Mouse (Mus musculus): ENCODE measurements around the gene Mmp9. TPM values are rescaled to one million over a fixed set of nuclear protein-coding genes. Genes with fewer than 3 reads are reported as not detected.

Mmp9 gene
- total and polyA plus RNA-seq, 3 experiments: 1.4 to 2.1 (median 1.6) TPM

GRCm38 (mm10) chr2:164912749-164913427 is 27.7 kb upstream of the Mmp9 start:
- DNase-seq: no peak

DNA sequence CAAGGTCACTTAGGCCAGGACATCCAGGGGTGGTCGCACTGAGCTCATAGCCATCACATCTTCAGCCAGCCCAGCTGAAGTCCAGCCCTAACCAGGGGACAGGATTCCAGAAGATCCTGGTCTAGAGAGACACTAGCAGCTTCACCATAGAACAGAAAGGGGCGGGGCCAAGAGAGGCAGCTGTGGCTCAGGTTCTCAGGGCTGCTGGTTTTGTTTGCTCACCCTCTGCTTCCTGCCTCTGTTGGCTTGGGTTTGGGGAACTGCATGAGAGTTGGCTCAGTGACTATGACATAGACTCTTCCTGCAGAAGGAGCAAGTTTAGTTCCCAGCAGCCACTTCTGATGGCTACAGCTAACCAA is 27.2 kb upstream of the Mmp9 start:
- no peak for DNase-seq

DNA sequence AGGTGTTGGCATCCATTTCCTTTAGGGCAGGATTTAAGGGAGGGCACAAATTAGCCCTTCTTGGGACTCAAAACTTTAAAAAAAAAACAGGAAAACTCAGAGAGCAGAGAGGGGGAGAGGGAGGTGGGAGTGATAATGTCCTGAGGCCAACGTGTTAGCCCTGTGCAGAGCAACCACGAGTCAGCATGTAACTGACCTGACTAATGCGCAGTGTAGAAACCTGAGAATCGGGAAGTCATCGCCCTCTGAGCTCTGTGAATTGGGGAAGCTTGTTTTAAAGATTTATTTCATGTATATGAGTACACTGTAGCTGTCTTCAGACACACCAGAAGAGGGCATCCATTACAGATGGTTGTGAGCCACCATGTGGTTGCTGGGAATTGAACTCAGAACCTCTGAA is 23.8 kb upstream of the Mmp9 start:
- DNase-seq: no peak

DNA sequence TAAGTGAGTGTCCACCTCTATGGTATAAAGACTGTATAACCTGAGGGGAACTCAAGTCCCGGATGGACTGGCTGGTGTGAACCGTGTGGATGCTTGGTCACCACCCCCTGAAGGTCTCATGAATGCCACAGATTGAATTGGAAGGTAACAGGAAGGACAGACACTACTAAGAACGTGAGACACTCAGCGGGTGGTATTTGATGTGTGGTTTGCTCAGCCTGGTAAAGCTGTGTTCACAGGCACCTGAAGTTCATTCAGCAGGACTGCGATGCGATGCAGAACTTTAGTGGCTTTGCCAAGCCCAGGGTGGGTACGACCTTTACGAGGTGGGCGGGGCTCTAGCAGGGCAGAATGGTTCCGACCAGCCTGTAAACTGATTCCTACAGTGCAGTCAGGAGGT is 23.2 kb upstream of the Mmp9 start:
- no peak for DNase-seq

- no peak for DNase-seq
Measured at GRCm38 (mm10) chr2:164918325-164918724, 22.3 kb upstream of the Mmp9 start.

DNA sequence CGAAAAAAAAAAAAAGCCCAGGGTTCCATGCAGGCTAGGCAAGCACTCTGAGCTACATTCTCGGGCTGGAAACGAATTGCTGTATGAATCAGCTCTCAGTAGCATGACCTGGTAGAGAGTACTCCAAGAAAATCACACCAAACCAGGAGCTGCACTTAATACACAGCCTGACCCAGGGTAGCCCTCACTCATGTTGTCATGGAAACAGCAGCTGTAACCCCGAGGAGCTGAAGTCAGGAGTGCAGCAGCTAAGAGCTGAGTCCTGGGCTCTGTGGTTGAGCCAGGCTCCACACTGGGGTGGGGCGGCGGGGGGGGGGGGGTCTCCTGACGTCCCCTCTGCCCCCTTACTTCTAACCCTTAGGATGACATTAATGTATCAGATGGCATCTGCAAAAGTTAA is 18.6 kb upstream of the Mmp9 start:
- DNase-seq: no peak

GRCm38 (mm10) chr2:164923291-164923690 is 17.3 kb upstream of the Mmp9 start:
- peak; percentile 72 for DNase-seq

DNA sequence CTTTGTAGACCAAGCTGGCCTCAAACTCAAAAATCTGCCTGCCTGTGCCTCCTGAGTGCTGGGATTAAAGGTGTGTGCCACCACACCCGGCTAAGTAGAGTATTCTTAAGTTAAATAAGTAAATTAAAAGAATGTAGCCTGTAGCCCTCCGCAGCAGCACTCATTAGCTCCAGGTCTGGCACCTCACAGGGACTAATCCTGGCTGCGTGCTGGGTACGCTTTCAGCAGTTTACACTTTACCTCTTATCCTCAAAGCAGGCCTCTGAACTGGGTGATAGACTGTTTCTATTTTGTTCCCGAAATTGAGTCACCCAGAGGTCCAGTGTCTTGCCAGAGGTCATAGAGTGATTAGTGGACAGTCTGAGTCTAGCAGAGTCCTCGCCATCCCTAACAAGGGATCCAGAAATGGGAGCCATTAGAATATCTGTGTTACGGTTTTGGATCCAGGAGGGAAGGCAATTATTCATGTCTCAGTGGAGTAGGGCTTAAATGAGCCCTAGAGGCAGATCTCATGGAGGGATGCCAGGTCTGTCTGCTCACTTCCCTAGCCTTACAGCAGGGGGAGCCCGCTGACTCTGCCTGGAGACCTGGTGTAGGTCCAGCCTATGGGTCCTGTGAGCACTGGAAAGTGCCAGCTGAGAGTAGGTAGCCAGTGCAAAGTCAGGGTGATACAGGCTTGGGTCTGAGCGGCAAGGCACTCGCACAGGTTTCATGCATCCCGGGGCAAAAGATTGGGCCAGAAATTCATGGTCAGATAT is 16.3 kb upstream of the Mmp9 start:
- DNase-seq: peak; percentile 94

- DNase-seq: peak; percentile 60
Measured at GRCm38 (mm10) chr2:164930706-164931581, 9.6 kb upstream of the Mmp9 start.

- DNase-seq: no peak
Measured at GRCm38 (mm10) chr2:164933534-164933933, 7.0 kb upstream of the Mmp9 start.

GRCm38 (mm10) chr2:164935991-164936390 is 4.6 kb upstream of the Mmp9 start:
- no peak for DNase-seq

DNA sequence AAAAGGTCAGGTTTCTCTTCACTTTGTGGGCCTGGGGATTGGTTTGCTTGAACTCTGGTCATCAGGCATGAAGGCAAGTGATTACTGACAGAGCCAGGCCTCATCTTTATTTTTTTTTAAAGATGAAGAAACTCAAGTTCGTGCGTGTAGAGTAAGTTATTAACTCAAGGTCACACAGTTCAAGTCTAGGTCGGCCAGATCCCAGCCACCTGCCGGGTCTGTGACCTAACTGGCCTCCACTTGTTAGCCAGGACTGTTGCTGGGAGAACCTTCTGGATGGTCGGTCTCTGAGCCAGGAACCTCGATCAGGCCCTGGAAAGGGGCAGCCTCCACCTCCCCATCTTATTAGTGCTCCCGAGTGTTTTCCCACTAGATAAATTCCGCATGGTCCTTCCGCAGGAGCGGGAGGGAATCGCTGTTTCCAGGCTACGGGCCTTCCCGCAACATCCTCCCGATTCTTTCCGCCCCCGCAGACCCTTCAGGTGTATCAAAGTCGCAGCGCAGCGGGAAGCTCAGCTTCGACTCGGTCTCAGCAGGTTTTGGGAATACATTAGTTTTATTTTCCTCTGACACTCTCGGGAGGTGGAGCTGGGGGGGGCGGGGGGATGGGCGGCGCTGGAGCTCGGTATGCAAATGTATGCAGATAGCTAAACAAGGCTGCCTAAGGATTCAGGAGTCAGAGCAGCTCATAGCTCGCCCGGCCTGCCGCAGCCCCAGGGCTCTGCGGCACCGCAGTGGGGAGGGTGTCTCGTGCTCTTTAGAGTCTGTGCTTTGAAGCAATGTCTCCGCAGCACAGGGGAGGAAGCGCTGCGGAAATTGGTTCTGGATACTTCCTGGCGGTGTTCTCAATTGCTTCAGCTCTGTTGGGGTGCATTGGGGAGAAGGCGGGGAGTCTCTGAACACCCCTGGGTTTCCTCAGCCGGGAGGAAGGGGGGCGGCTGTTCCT is 2.2 kb upstream of the Mmp9 start:
- DNase-seq: peak; percentile 69

DNA sequence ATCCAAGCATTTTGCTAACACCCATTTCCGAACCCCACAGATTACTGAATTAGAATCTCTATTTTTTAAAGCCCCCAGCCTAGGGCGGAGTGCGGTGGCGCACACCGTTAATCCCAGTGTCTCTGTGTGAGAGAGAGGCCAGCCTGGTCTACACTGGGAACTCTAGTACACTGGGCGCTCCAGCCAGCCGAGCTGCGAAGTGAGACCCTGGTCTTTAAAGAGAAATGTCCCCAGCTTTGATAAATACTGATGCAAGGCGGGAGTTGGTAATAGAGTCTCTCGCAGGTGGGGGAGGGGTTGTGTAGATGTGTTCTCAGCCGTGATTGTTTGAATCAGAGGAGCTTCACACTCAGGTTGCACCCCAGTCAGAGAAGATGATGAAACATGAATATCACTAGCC is 1.5 kb upstream of the Mmp9 start:
- no peak for DNase-seq

GRCm38 (mm10) chr2:164942692-164943290 is 2.2 kb downstream of the Mmp9 start:
- peak; percentile 66 for DNase-seq

DNA sequence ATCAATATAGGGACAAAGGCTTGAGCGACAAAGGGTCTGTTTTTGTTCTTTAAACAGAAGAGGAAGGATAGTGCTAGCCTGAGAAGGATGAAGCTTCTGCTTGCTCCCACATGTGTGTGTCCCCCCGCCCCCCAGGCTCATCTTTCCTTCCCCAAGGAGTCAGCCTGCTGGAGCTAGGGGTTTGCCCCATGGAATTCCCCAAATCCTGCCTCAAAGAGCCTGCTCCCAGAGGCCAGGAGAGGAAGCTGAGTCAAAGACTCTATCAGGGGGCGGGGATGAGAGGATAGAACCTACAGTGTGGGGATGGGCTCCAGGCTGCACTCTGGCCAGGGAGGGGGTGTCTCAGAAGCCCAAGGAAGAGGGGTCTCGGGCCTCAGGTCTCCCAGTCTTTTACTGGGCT is 6.9 kb downstream of the Mmp9 start:
- no peak for DNase-seq

- DNase-seq: no peak
Measured at GRCm38 (mm10) chr2:164947930-164948329, 7.3 kb downstream of the Mmp9 start.

DNA sequence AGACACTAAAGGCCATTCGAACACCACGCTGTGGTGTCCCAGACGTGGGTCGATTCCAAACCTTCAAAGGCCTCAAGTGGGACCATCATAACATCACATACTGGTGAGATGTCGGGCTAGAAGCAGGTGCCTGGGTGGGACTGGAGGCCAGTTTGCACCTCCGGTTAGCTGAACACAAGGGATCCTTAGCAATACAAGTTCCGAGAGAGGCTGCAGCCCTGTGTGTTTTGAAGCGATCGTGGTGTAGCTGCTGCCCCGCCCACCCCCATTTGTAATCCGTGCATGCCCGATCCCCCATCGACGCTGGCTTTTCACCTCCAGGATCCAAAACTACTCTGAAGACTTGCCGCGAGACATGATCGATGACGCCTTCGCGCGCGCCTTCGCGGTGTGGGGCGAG is 8.4 kb downstream of the Mmp9 start:
- DNase-seq: no peak

DNA sequence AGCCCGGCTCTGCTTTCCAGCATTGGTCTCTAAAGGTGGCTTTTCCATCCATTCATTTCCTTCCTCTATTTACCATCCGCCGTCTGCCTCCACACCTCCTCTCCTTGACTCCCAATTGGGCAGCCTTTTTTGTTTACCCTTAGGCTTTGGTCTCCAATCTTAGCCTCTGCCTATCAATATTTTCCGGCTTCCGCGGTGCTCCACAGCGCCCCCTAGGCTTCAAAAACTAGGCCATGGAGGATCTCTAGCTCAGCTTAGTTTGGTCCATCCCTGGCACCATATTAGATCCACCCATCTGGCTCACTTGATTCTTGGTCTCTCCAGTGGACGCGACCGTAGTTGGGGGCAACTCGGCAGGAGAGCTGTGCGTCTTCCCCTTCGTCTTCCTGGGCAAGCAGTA is 9.9 kb downstream of the Mmp9 start:
- no peak for DNase-seq

GRCm38 (mm10) chr2:164951745-164952144 is 11.2 kb downstream of the Mmp9 start:
- DNase-seq: no peak

DNA sequence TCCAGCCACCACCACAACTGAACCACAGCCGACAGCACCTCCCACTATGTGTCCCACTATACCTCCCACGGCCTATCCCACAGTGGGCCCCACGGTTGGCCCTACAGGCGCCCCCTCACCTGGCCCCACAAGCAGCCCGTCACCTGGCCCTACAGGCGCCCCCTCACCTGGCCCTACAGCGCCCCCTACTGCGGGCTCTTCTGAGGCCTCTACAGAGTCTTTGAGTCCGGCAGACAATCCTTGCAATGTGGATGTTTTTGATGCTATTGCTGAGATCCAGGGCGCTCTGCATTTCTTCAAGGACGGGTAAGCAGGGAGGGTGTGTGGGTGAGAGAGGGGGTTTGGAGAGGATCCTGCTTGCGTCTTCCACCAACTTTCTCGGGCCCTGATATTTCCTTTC is 11.9 kb downstream of the Mmp9 start:
- no peak for DNase-seq

DNA sequence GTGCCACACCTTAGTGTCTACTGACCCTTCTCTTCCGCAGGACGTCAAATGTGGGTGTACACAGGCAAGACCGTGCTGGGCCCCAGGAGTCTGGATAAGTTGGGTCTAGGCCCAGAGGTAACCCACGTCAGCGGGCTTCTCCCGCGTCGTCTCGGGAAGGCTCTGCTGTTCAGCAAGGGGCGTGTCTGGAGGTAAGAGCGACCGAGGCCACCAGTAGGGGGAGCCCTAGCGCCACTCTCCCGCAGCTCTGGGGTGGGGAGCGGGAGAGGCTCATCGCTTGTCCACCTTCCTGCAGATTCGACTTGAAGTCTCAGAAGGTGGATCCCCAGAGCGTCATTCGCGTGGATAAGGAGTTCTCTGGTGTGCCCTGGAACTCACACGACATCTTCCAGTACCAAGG is 12.6 kb downstream of the Mmp9 start:
- DNase-seq: peak; percentile 84

Measured in adrenal gland, adult 2 months (tissue).